Mouse (Mus musculus) cerebellum, adult 2 months (tissue): Measurements from ENCODE around the gene Gins3.

Source experiments
- CTCF ChIP-seq: fragments of 200-500 bp; IDR thresholded peaks from 2 replicates; pipeline ENCODE4 v1.5.1; 2011; ENCODE audit warnings: low read depth, mild to moderate bottlenecking, control low read depth, low read length, moderate library complexity, borderline replicate concordance; ENCODE audit not compliant: insufficient read depth
- POLR2A ChIP-seq: fragments of 200-500 bp; IDR thresholded peaks from 2 replicates; pipeline ENCODE4 v1.6.1; 2011; ENCODE audit warnings: low read length, control low read depth, borderline replicate concordance; ENCODE audit not compliant: insufficient read depth

DNA sequence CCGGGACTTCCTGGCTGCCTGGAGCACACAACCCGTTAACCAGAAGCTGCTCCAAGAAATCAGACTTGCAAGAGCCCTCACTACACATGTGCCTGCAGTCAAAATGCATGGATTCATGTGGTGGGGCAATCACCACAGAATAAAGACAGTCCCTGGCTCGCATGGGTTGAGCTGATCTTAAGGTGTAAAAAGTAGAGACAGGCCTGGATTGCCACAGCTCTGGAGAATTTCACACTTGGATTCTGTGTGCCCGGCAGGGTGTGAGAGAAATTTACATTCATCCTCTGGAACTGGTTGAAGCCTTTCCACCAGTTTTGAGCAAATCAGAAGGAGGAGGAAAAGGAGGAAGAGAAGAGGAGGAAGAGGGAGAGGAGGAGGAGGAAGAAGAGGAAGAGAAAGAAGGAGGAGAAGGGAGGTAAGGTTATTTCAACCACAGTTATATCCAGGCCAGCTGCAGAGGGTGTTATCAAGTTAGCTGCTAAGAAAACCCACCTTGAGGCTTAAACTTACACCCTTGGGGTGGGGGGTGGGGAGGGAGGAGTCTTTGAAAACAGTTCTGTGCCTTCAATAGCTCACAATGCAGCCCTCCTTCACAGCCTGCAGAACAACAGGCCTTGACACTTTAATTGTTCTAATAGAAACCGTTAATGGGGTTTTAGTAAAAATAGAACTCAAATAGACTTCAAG is 23.2 kb downstream of the Gins3 start:
- no peak for TF ChIP-seq CTCF
- no peak for TF ChIP-seq POLR2A
